In the genomic region with DNA sequence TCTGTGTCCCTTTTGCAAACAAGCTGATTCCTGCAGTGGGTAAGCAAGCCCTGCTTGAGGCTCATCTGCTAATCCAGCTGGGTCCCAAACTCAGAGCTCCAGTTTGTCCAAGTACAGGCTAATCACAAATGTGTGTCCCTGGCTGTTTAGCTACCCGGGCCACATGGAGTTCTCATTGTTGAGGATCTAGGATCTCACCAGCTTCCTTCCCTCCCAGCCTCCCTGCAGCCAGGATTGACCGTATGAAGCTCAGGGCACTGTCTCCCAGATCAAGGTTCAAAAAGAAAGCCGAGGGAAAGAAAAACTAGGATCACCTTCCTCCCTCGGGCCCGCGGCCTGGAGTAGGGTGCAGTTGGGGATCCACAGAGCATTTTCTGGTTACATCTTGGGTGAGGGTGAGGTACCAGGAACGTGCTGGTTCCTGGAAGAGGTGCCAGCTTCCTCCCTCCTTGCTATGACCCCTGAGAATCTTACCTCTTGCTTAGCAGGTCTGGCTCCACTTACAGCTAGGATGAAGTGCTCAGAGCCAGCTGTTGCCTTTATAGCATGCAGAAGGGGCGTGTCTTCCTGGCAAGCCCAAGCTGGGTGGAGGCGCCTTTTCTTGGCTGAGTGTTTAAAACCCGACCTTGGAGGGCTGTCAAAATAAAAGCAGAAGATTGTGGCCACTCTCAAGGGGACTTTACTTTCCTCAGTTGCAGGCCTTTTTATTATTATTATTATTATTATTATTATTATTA, we compare ENCODE assay signal across 9 mouse cellular contexts. TPM values are rescaled to one million over a fixed set of nuclear protein-coding genes. Genes with fewer than 3 reads are reported as not detected.
DNase-seq lines count a peak whose midpoint lies in the region; ATAC-seq and TF ChIP-seq lines count a peak whose summit lies in the region.
"Had no signal": no experiment of that assay in that cellular context is flagged by ENCODE, and none has a peak within 500 bp of the region (broad histone marks: within the 10 kb centered on the region; RNA-seq: fewer than 3 reads in every experiment).

A gene (minus strand): TSS at position 518 of the 737 bp plus-strand sequence.

- peak; percentile 49 for ATAC-seq in intestine, embryonic 16.5 days
- 0 out of 2 replicates have a peak, but pooled peaks have one; percentile 33 for ATAC-seq in liver, postnatal 0 days
- no peak for ATAC-seq in cerebellum, adult (ENCODE audit: insufficient number of reproducible peaks, low FRiP score, low TSS enrichment)

- H3K4me1 ChIP-seq in intestine, embryonic 16.5 days (ENCODE audit: control insufficient read depth, insufficient read depth, low read length) = peaks cover 26% of the 10 kb centered on the region
- peaks cover 18% of the 10 kb centered on the region for H3K4me1 ChIP-seq in liver, postnatal 0 days (ENCODE audit: insufficient read depth)

- H3K9me3 ChIP-seq in intestine, embryonic 16.5 days (ENCODE audit: control insufficient read depth, low read length) = no peaks in the 10 kb centered on the region
- H3K9me3 ChIP-seq in liver, postnatal 0 days (ENCODE audit: low read length) = no peaks in the 10 kb centered on the region
- H3K9me3 ChIP-seq: hindbrain, embryonic 15.5 days had no signal

- H3K36me3 ChIP-seq in intestine, embryonic 16.5 days (ENCODE audit: control insufficient read depth, insufficient read depth, low read length) = 0 out of 2 replicates have a peak, but pooled peaks cover 3% of the 10 kb centered on the region
- H3K36me3 ChIP-seq in liver, postnatal 0 days (replicated peaks; ENCODE audit: insufficient read depth, low read length) = no peaks in the 10 kb centered on the region
- H3K36me3 ChIP-seq: hindbrain, embryonic 15.5 days had no signal

- peak within 1 kb of the TSS; percentile 56 for H3K4me2 ChIP-seq in intestine, embryonic 16.5 days (ENCODE audit: low read depth, low read length)
- H3K4me2 ChIP-seq in liver, postnatal 0 days (ENCODE audit: low read depth, low read length) = peak within 1 kb of the TSS; percentile 52; the same call in 1 of the 2 replicates
- H3K4me2 ChIP-seq: hindbrain, embryonic 15.5 days had no signal

- peak within 1 kb of the TSS; percentile 41 for H3K4me3 ChIP-seq in intestine, embryonic 16.5 days (ENCODE audit: low read length)
- H3K4me3 ChIP-seq in liver, postnatal 0 days (ENCODE audit: low read depth, low read length) = peak within 1 kb of the TSS; percentile 29
- H3K4me3 ChIP-seq: hindbrain, embryonic 15.5 days had no signal

- TF ChIP-seq CTCF in liver, postnatal 0 days (IDR thresholded peaks at IDR 0.05; ENCODE audit: low read depth) = no peak

- no peaks in the 10 kb centered on the region for H3K27me3 ChIP-seq in intestine, embryonic 16.5 days (replicated peaks; ENCODE audit: control insufficient read depth, insufficient read depth, low read length)
- H3K27me3 ChIP-seq in liver, postnatal 0 days (ENCODE audit: insufficient read depth, low read length) = no peaks in the 10 kb centered on the region
- H3K27me3 ChIP-seq: hindbrain, embryonic 15.5 days had no signal

- peak; percentile 28 for DNase-seq in embryo, embryonic 11 days
- no peak for DNase-seq in embryo, embryonic 10 days (ENCODE audit: low spot score)
- DNase-seq in fibroblast of lung, adult 2 months (ENCODE audit: low read depth) = peak; percentile 48
- peak; percentile 50 for DNase-seq in liver, postnatal 0 days
- peak; percentile 85 for DNase-seq in spleen, postnatal 36 days (ENCODE audit: low spot score in 2 of 2)
- DNase-seq in retina, embryonic 14.5 days (ENCODE audit: low spot score) = no peak

- no peak for TF ChIP-seq EP300 in liver, postnatal 0 days (IDR thresholded peaks at IDR 0.05; ENCODE audit: low read depth)

- WGBS in intestine, embryonic 16.5 days = 37% methylated on average over 10 of the region's 10 CpGs
- WGBS in liver, postnatal 0 days (ENCODE audit: insufficient replicate concordance) = 41% methylated on average over 10 of the region's 10 CpGs

- H3K9ac ChIP-seq in intestine, embryonic 16.5 days (ENCODE audit: low read depth, low read length) = peak within 1 kb of the TSS; percentile 29
- H3K9ac ChIP-seq in liver, postnatal 0 days (replicated peaks) = no peak within 1 kb of the TSS
- H3K9ac ChIP-seq: hindbrain, embryonic 15.5 days had no signal

- H3K27ac ChIP-seq in intestine, embryonic 16.5 days (ENCODE audit: low read length) = peak within 1 kb of the TSS; percentile 99
- no peak within 1 kb of the TSS for H3K27ac ChIP-seq in liver, postnatal 0 days (ENCODE audit: low read depth)
- H3K27ac ChIP-seq: hindbrain, embryonic 15.5 days had no signal

RNA-seq across cellular contexts. Expression of the gene that starts here (rescaled TPM):
- 238 and 273 TPM in 2 replicates for polyA plus RNA-seq in intestine, embryonic 16.5 days (2015; fragmentation: Nextera tagmentation; extraction: Ambion mirVana)
- polyA plus RNA-seq in liver, postnatal 0 days (2015; fragmentation: Nextera tagmentation; extraction: Ambion mirVana) = 50.4 and 50.7 TPM in 2 replicates

Comparison
In these comparisons a context has a peak if more than half of its experiments do, and no peak if none do; other contexts are left out.
1. DNase-seq: peak in embryo, embryonic 11 days (single experiment), fibroblast of lung, adult 2 months (single experiment), liver, postnatal 0 days (single experiment) and spleen, postnatal 36 days (2 of 2); none in embryo, embryonic 10 days (single experiment) and retina, embryonic 14.5 days (single experiment).